Mouse (Mus musculus) neural tube, embryonic 13.5 days (tissue): ENCODE results near the gene Slc12a7. TPM values are rescaled to one million over a fixed set of nuclear protein-coding genes. Genes with fewer than 3 reads are reported as not detected.
"Not testable (repeated sequence)": the region's sequence is repeated elsewhere in the genome, so short reads cannot be mapped to it uniquely, and the experiment has no call there.

Experiments used
- ATAC-seq: fragments of 200-750 bp; cut with Nextera tagmentation; 2 replicates; pipeline ENCODE4 v1.8.0; 2017; ENCODE audit warnings: low read depth, mild to moderate bottlenecking, moderate TSS enrichment, moderate library complexity
- H3K27ac ChIP-seq: fragments of 300-500 bp; sonication (generic); replicated peaks from 2 replicates; pipeline ENCODE4 v1.5.1; 2015; ENCODE audit warnings: moderate library complexity, mild to moderate bottlenecking, inconsistent platforms
- H3K27me3 ChIP-seq: fragments of 300-500 bp; sonication (generic); 2 replicates; pipeline ENCODE4 v1.6.1; 2015; ENCODE audit warnings: mild to moderate bottlenecking, inconsistent platforms
- H3K36me3 ChIP-seq: fragments of 300-500 bp; sonication (generic); 2 replicates; pipeline ENCODE4 v1.6.1; 2015; ENCODE audit warnings: mild to moderate bottlenecking, inconsistent platforms
- H3K4me1 ChIP-seq: fragments of 300-500 bp; sonication (generic); replicated peaks from 2 replicates; pipeline ENCODE4 v1.6.1; 2015; ENCODE audit warnings: inconsistent platforms
- H3K4me2 ChIP-seq: fragments of 300-500 bp; sonication (generic); 2 replicates; pipeline ENCODE4 v1.6.1; 2015; ENCODE audit warnings: inconsistent platforms, mild to moderate bottlenecking, moderate library complexity
- H3K4me3 ChIP-seq: fragments of 300-500 bp; sonication (generic); 2 replicates; pipeline ENCODE4 v1.5.1; 2015; ENCODE audit warnings: mild to moderate bottlenecking, inconsistent platforms
- H3K9ac ChIP-seq: fragments of 300-500 bp; sonication (generic); 2 replicates; pipeline ENCODE4 v1.6.1; 2015; ENCODE audit warnings: moderate library complexity, mild to moderate bottlenecking, inconsistent platforms
- H3K9me3 ChIP-seq: fragments of 300-500 bp; sonication (generic); 2 replicates; pipeline ENCODE4 v1.6.1; 2016; ENCODE audit warnings: inconsistent platforms
- WGBS: fragments of 180-500 bp; shearing (Covaris S2); methylation state at CpG from one replicate; pipeline ENCODE4 v1.1.7; 2015; 5-methylcytosine and 5-hydroxymethylcytosine counted together
- polyA plus RNA-seq: library from polyadenylated mRNA; unstranded; fragments of >200 nt; fragmentation: Nextera tagmentation; extraction: Ambion mirVana; gene quantifications from 2 replicates; pipeline ENCODE4 v1.2.1, GENCODE M21; 2015

Gene Slc12a7
- polyA plus RNA-seq, 1 experiment from 2014 or later: 13.6 TPM

DNA sequence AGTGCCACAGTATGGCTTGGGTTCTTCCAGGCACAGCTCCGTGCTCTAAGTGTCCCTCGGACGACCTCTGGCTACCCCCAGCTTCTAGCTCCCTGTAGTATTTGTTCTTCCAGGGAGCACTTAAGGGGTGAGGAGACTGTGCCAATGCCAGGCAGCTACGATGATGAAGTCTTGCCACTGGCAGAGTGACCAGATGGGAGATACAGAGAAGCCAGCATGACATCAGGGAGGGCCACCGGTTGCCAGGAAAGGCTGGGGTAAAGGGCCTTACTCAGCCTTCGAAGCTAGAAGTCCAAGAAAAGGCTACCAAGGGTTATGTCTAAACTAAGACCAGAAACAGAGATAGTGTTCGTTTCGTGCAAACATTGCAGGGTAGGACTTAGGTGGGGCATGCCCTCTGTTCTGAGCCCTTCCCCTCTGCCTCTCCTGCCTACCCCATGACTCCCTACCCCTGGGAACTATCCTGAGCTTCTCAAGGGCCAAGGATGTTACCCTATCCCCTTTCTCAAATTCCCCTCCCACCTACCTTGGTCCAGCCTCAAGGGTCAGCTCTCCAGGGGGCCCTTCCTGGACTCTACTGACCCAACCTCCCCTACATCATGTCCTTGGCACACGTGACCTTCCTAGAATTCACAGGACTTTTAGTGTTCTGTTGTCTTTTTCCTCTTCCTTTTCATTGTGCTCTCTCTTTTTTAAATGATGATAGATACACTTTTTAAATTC, 31.6 kb upstream of the Slc12a7 start:
- ATAC-seq: no peak
- no peaks in the 10 kb centered on the region for H3K4me1 ChIP-seq
- 86% methylated on average over 9 of the region's 9 CpGs for WGBS
- no peak overlapping the region for H3K9ac ChIP-seq
- no peaks in the 10 kb centered on the region for H3K36me3 ChIP-seq
- no peak overlapping the region for H3K27ac ChIP-seq
- H3K4me3 ChIP-seq: no peak overlapping the region
- H3K27me3 ChIP-seq: no peaks in the 10 kb centered on the region
- no peaks in the 10 kb centered on the region for H3K9me3 ChIP-seq
- no peak overlapping the region for H3K4me2 ChIP-seq

DNA sequence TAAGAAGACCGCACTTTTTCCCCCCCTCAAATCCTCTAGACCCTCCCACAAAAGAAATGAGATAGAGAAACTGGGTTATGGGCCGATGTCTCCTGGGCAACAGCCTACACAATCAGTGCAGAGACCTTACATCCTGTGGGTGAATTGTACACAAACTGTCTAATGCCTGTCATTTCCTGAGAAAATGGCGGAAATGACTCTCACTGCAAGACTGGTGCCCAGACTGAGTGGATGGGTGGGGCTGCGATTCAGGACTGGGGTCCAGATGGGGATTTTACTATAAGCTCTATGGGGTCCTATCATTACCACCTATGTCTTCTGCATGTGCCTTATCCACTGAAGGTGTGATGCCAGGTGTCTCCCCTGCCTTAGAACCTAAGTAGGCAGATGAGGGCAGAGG, 30.1 kb upstream of the Slc12a7 start:
- Histone ChIP-seq H3K9me3 (no peaks in the 10 kb centered on the region), H3K4me1 (no peaks in the 10 kb centered on the region), H3K36me3 (no peaks in the 10 kb centered on the region), H3K9ac (no peak overlapping the region), H3K4me2 (no peak overlapping the region), H3K4me3 (no peak overlapping the region), H3K27me3 (no peaks in the 10 kb centered on the region), H3K27ac (no peak overlapping the region)
- 86% methylated on average over 4 of the region's 4 CpGs for WGBS
- no peak for ATAC-seq

DNA sequence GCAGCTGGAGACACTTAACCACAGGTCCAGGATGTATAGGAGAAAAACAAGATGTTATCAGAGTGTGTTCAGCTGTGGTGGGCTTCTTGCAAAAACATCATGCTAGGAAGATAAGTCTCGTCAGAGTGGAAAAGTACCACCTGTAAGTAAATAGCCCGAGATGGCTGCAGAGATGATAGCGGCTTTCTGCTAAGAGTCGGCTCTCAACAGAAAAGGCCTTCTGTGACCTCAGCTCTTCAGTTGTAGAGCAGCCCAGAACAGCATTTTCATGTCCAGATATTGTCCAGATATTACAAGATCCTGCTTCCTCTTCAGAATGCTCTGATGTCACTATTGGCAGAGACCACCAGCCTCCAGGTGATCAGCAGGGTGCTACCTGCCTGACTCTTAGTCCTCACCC, 29.4 kb upstream of the Slc12a7 start:
- H3K27ac ChIP-seq, H3K4me2 ChIP-seq, H3K4me3 ChIP-seq, H3K9ac ChIP-seq, H3K27me3 ChIP-seq, H3K4me1 ChIP-seq, H3K9me3 ChIP-seq, ATAC-seq, H3K36me3 ChIP-seq: not testable (repeated sequence)
- 88% methylated on average over 4 of the region's 4 CpGs for WGBS

DNA sequence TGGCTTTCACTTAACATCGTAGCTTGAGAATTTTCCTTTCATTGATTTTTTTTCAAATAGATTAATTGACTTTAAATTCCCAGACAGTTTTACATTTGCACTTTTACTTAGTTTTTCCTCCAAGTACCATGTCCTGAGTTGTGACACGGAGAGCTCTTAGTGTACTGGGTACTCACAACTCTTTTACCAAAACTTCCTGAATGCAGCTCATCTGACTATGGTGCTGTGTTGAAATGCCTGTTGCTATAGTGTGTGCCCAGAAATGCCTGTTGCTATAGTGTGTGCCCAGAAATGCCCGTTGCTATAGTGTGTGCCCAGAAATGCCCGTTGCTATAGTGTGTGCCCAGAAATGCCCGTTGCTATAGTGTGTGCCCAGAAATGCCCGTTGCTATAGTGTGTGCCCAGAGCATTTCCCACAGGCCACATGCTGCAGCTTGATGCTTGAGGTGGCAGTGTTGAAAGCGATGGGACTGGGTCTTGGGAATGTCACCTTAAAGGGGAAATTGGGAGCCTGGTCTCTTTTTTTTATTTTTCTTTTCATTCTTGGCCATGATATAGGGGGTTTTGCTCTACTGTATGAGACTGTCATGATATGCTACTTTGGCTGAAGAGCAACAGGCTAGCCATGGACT, 28.1 kb upstream of the Slc12a7 start, which contains the start of gene Slc6a19:
Gene Slc6a19 (minus strand): TSS at position 172 of the 632 bp plus-strand sequence.
- no peak within 1 kb of the TSS for H3K4me3 ChIP-seq
- no peak within 1 kb of the TSS for H3K27ac ChIP-seq
- no peak within 1 kb of the TSS for H3K9ac ChIP-seq
- H3K4me1 ChIP-seq: no peaks in the 10 kb centered on the region
- WGBS: 73% methylated on average over 7 of the region's 7 CpGs
- H3K9me3 ChIP-seq: no peaks in the 10 kb centered on the region
- ATAC-seq: 0 out of 2 replicates have a peak, but pooled peaks have one; percentile 67
- no peak within 1 kb of the TSS for H3K4me2 ChIP-seq
- H3K27me3 ChIP-seq: no peaks in the 10 kb centered on the region
- no peaks in the 10 kb centered on the region for H3K36me3 ChIP-seq

DNA sequence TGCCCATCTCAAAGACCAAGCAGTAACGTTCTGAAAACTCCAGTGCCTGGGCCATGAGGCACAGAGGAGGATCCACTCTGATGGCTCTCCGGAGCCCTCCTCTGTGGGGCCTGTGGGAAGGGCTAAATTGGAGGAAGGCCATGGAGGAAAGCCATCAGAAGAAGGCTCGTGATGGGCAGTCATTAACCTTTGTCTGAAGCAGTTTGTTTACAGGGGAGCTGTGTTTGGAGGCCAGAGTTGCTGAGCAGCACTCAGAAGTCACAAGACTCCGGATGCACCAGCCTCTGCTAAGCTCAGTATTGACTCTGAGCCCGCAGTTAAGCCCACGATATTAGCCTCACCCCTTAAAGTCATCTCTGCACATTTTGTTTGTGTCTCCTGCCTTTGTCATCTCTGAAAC, 23.4 kb upstream of the Slc12a7 start:
- Histone ChIP-seq H3K9ac (no peak overlapping the region), H3K27ac (no peak overlapping the region), H3K4me2 (no peak overlapping the region), H3K9me3 (no peaks in the 10 kb centered on the region), H3K4me3 (no peak overlapping the region), H3K36me3 (no peaks in the 10 kb centered on the region), H3K4me1 (no peaks in the 10 kb centered on the region), H3K27me3 (no peaks in the 10 kb centered on the region)
- ATAC-seq: no peak
- 62% methylated on average over 6 of the region's 6 CpGs for WGBS

DNA sequence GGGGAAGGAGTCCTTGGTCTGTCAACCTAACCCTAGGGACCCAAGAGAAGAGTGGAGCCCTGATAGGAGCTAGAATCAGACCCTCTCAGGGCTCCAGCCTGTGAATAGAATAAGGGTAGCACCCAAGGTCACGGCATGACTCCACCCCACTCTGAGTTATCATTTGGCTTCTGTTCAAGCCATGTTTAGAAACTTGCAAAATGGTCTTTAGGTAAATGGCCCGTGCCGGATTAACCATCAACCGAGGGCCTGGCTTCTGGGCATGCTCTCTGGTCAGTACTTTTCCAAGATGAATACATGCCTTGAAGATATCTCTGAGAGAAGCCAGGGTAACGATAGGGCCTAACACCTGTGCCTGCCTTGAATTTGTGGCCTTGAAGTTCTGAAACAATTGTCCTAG, 21.7 kb upstream of the Slc12a7 start:
- Histone ChIP-seq H3K4me1 (no peaks in the 10 kb centered on the region), H3K4me3 (no peak overlapping the region), H3K9me3 (no peaks in the 10 kb centered on the region), H3K27me3 (no peaks in the 10 kb centered on the region), H3K27ac (no peak overlapping the region), H3K4me2 (no peak overlapping the region), H3K36me3 (no peaks in the 10 kb centered on the region), H3K9ac (no peak overlapping the region)
- no peak for ATAC-seq
- 94% methylated on average over 5 of the region's 5 CpGs for WGBS

DNA sequence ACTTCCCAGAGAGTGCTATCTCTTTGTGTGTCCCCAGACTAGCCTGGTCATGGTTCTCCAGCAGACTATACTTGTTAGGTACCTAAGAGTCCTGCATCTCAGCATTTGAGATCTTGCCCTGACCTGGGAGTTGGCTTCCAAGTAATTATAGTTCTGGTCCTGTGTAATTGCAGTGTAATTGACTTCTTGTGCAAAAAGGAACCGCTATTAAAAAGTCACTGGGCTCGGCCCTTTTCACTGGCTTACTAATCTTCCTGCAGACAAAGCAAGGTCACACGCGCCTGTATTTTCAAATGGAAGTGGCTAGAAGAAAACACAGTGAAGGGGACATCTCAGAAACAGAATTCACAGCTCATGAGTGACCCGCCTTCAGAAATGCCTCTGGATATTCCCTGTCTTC, 21.1 kb upstream of the Slc12a7 start:
- Histone ChIP-seq H3K4me1 (no peaks in the 10 kb centered on the region), H3K4me2 (no peak overlapping the region), H3K9ac (no peak overlapping the region), H3K36me3 (no peaks in the 10 kb centered on the region), H3K4me3 (no peak overlapping the region), H3K27ac (no peak overlapping the region), H3K9me3 (no peaks in the 10 kb centered on the region), H3K27me3 (no peaks in the 10 kb centered on the region)
- no peak for ATAC-seq
- WGBS: 92% methylated on average over 5 of the region's 5 CpGs

DNA sequence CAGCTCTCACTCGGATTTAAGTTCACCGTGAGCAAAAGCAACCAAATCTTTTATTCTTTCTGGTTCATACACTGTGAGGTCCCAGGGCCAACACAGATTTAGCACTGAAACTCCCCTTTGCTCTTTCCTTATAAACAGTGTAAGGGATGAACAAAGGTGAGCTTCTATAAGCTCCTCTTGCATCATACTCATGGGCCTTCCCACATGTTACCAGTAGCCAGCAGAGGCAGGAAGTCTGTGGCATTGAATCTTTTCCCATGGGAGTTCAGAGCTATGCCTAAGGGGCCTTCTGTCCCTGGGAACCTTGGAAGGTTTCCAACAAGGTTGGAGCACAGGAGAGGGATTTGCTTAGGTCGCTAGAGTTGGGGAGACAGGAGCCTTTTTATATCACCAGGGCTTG, 20.7 kb upstream of the Slc12a7 start:
- 84% methylated on average over 3 of the region's 3 CpGs for WGBS
- H3K27ac ChIP-seq: no peak overlapping the region
- H3K4me1 ChIP-seq: no peaks in the 10 kb centered on the region
- H3K9me3 ChIP-seq: no peaks in the 10 kb centered on the region
- no peaks in the 10 kb centered on the region for H3K27me3 ChIP-seq
- H3K4me2 ChIP-seq: no peak overlapping the region
- H3K9ac ChIP-seq: no peak overlapping the region
- H3K4me3 ChIP-seq: no peak overlapping the region
- ATAC-seq: no peak
- no peaks in the 10 kb centered on the region for H3K36me3 ChIP-seq

DNA sequence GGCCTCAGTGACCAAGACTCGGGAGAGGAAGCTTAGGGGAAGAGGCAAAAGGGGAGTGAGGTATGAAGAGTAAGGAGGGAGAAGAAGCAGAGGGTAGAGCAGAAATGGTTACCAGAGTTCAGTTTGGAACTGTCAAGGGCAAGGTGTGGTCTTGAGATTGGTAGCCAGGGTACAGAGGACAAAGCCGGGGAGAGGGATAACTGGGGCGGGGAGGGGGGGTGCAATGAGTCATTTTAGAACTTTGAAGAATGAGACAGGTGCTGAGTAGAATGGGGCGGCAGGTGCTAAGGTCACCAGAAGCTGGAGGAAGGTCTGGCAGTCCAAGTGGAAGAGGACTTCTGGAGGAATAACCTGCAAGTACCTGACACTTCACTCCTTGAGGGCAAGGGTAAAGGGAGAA, 19.7 kb upstream of the Slc12a7 start:
- Histone ChIP-seq H3K27ac (no peak overlapping the region), H3K9me3 (no peaks in the 10 kb centered on the region), H3K4me3 (no peak overlapping the region), H3K27me3 (no peaks in the 10 kb centered on the region), H3K4me1 (no peaks in the 10 kb centered on the region), H3K9ac (no peak overlapping the region), H3K36me3 (no peaks in the 10 kb centered on the region), H3K4me2 (no peak overlapping the region)
- 88% methylated on average over 4 of the region's 4 CpGs for whole genome bisulfite sequencing
- no peak for ATAC-seq

DNA sequence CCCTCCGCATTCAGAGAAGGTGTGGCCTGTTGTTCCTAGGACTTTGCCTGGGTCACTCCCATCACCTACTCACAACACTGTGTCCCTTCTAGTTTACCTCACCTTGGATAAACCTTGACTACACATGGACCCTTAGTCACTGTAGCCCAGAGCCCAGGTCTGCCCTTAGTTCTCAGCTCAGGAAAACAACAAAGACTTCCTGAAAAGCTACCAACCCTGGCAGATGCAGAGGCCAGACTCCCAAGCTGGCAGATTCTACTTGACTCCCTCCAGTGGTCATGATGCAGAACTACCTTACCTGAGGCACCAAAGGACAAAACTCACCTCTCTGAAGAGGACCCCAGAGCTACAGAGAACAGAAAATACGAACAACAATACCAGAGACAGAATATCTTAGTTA, 18.9 kb upstream of the Slc12a7 start:
- H3K27ac ChIP-seq: no peak overlapping the region
- ATAC-seq: no peak
- H3K36me3 ChIP-seq: no peaks in the 10 kb centered on the region
- 65% methylated on average over 2 of the region's 2 CpGs for WGBS
- H3K9ac ChIP-seq: no peak overlapping the region
- H3K27me3 ChIP-seq: no peaks in the 10 kb centered on the region
- no peaks in the 10 kb centered on the region for H3K9me3 ChIP-seq
- no peak overlapping the region for H3K4me3 ChIP-seq
- no peak overlapping the region for H3K4me2 ChIP-seq
- H3K4me1 ChIP-seq: no peaks in the 10 kb centered on the region

DNA sequence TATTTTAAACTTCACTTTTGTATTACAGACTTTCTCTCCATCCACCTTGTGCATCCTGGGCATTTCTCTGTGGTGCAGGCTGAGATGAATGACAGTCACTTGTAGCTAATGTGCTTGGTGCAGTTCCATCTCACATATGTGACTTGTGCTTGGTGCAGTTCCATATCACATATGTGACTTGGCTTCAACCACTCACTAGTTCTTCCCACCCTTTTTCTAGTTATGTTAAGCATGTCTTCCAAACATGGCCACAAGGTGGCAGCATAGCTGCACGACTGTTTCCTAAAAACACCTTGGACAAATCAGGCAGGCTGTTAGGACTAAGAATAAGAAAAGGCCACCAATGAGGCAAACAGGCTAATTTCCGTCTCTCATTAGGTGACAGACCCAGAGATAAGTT, 14.7 kb upstream of the Slc12a7 start:
- H3K4me1 ChIP-seq: no peaks in the 10 kb centered on the region
- H3K9me3 ChIP-seq: no peaks in the 10 kb centered on the region
- no peaks in the 10 kb centered on the region for H3K36me3 ChIP-seq
- ATAC-seq: 0 out of 2 replicates have a peak, but pooled peaks have one; percentile 32
- no peak overlapping the region for H3K27ac ChIP-seq
- no peak overlapping the region for H3K4me2 ChIP-seq
- H3K4me3 ChIP-seq: no peak overlapping the region
- H3K27me3 ChIP-seq: no peaks in the 10 kb centered on the region
- H3K9ac ChIP-seq: no peak overlapping the region
- WGBS: 6% methylated on average over 2 of the region's 2 CpGs

DNA sequence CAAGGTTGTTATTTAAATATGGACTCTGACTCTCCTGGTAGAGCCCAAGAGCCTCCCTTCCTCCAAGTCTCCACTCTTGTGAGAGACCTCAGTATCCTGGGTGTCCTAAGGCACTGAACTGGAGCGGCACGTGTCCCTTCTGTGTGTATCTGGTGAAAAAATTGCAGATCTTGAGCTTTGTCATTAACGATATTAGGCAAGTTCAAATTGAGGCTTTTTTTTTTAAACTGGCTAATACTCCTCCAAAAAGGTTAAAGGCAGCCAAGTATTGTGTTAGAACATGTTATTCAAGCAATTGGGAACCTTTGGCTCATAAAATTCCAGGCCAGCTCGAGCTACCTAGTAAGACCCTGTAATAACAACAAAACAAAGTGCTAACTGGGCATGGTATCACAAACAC, 12.7 kb upstream of the Slc12a7 start:
- no peaks in the 10 kb centered on the region for H3K9me3 ChIP-seq
- H3K27me3 ChIP-seq: no peaks in the 10 kb centered on the region
- no peak overlapping the region for H3K4me3 ChIP-seq
- no peak overlapping the region for H3K9ac ChIP-seq
- H3K36me3 ChIP-seq: no peaks in the 10 kb centered on the region
- H3K4me1 ChIP-seq: no peaks in the 10 kb centered on the region
- H3K4me2 ChIP-seq: no peak overlapping the region
- WGBS: 84% methylated on average over 4 of the region's 4 CpGs
- no peak for ATAC-seq
- no peak overlapping the region for H3K27ac ChIP-seq
